Mouse (Mus musculus): ENCODE measurements at regions not wholly inside any gene's neighbourhood (a gene's known extent, or its start where the extent isn't known, plus 50 kb on each side); places are given as distances from the start of the nearest gene placed in this dataset.

DNA sequence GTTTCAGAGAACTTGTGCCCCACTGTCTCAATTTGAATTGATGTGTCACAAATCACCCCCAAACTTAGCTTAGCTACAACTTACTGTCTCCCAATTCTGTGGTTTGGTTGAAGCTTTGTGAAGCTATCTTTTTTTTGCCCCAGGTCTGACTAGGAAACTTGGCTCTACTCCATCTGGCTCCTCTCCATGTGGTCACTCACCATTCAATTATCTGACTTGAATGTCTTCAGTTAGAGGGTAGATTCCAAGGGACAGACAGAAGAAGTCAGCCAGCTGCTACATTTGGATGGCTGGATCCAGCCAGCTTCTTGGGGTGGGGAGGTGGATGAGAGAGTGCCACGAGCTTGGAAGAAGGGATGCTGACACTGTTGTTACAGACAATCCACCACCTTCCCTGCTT is 163.0 kb downstream of the Osr1 start:
- TF ChIP-seq CTCF (IDR thresholded peaks at IDR 0.05; ENCODE audit: borderline replicate concordance, insufficient read depth, low read length), result no peak
- no peak for TF ChIP-seq POLR2A (IDR thresholded peaks at IDR 0.05; ENCODE audit: low read depth, low read length)

Measured in embryonic fibroblast, embryonic 13.5 days (primary cell).